Mouse (Mus musculus): ENCODE measurements around the gene Akain1. TPM values are rescaled to one million over a fixed set of nuclear protein-coding genes. Genes with fewer than 3 reads are reported as not detected.

Gene Akain1
- total RNA-seq, 2 experiments from 2014 or later: not detected

DNA sequence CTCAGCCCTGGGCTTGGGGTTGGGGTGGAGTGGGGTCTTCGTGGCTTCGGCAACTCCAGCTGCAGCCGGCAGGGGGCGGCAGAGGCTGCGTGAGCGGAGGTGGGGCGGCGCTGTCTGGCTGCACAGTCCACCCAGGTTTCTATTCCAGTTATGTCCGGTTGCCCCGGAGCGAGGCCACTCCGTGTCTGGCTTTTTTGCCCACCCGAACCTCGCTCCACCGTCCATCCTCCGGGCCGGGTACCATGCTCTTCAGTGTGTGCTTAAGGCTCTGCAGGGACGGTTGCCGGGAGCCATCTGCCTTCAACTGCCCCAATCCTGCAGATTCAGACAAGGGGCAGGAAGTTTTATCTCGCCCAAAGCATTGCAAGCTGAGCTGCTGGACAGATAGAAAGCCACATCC, 36.3 kb downstream of the Akain1 start:
- 0 out of 2 replicates have a peak, but pooled peaks have one; percentile 30 for ATAC-seq (replicated peaks; ENCODE audit: low FRiP score, poor library complexity, severe bottlenecking)

DNA sequence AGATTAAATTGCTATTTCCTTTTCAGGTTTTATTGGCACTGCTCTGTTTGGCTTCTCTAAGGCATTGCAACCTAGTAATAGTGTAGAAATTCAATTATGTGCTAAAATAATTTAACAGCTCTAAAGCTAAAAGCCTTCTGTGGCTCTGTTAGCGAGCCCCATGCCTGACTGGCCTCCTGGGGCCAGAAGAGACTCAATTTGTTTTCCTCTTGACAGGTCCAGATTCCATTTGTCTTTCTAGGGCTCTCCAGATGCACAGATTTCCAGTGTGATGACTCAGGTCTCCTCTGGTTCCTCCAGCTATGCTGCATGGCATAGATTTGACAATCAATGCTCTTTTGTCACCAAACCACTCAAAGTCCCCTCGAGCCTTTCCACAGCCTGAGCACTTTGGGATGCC, 38.4 kb downstream of the Akain1 start:
- no peak for ATAC-seq (replicated peaks; ENCODE audit: low FRiP score, poor library complexity, severe bottlenecking)

DNA sequence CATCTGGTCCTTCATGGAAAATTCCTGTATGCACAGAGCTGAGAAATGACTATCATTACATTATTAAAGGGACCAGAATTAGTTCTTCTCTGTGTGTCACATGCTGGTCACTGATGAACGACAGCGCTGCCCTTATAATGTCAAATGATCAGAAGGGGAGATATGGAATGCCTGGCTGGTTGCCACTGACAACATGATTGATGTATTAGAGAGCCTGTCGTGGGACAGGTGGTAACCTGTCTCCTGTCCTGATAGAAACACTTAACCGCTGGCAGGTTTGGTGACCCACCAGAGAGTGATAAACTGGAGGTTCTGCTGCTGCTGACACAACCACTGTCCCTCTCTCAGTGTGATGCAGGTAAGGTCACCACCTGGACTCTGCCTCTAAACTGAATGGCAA, 40.1 kb downstream of the Akain1 start:
- no peak for ATAC-seq (replicated peaks; ENCODE audit: low FRiP score, poor library complexity, severe bottlenecking)

DNA sequence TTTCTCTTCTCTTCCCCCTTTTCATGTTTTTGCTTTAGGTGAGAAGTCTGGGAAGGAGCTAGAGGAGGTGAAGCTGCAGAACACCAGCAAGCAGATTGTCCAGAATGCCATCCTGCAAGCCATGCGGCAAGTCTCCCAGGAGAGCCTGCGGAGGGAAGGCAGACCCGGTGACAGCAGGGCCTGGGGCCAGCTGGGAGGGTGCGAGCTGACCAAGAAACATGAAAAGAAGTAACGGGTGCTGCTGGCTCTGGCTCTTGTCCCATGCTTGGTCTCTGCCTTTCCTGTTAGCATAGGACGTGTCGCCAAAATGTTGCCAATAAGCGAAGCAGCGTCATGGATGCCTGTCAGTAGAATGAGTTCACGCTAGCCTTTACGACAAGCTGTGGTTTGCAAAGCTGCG, 48.0 kb downstream of the Akain1 start:
- no peak for ATAC-seq (replicated peaks; ENCODE audit: low FRiP score, poor library complexity, severe bottlenecking)

DNA sequence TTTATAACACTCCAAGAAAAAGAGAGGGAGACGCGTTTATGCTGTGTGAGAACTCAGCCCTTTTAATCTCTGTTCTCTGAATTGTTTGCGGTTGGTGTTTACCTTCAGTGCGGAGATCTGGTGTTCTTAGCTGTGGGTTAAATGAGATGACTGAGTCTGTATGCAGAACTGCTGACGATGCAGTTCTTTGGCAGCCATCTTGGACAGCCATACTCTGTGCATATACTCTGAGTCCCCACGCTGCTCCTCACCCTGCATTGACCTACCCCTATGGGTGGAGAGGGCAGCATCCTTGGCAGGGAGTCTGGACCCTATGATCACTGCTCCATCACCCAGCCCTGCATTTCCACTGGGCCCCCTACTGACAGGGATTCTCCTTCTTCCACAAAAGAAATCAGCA, 48.8 kb downstream of the Akain1 start:
- no peak for ATAC-seq (replicated peaks; ENCODE audit: low FRiP score, poor library complexity, severe bottlenecking)

DNA sequence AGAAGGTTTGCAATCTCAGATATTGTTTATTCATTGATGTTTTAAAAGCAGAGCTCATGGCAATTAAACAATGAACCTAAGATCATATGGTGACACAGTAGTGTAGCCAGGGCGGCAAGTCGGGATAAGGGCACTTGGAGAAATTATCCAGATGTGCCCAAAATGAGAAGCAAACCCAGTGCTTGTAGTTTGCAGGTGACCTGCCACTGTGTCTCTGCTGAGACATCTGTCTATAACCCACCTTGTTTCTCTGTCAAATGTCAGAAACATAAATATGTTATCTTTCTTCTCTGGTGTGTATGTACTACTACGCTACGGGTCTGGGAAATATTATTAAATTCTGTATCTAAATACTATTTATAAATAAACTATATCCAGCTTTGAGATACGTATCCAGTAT, 49.7 kb downstream of the Akain1 start:
- ATAC-seq (replicated peaks; ENCODE audit: low FRiP score, poor library complexity, severe bottlenecking): no peak

DNA sequence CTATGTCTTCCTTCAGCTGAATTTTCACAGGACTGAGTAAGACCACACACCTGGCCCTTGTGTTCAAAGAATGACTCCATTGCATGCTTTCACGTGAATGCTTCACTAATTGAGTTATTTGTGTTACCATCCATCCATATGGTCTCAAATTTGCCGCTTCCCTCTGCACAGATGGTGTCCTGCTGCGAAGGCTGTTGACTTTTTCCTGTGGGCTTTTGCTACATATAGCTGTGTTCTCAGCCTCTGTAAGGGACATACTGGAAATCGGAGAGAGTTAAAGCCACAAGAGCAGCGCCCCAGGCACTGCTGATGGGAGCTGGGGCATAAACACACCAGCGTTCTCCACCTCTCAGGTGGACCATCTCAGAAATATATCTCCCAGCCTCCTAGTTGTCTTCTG, 53.2 kb downstream of the Akain1 start:
- no peak for ATAC-seq (replicated peaks; ENCODE audit: low FRiP score, poor library complexity, severe bottlenecking)

DNA sequence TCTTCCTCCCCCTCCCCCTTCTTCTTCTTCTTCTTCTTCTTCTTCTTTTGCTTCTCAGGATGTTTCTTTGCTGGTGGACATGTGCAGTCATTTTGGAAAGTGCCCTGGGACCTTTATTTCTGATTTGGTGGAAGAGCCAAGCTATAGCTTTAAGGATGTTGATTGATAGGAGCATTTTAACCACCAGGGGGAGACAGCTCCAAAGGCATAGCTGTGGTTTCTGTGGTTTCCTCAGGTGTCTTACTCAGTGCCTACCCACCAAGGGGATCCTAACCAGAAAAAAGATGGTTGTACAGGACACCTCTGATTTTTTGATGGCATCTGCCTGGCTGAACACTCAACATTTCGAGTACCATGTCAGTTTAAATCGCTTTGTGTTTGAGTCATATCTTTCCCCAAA, 56.4 kb downstream of the Akain1 start:
- ATAC-seq (replicated peaks; ENCODE audit: low FRiP score, poor library complexity, severe bottlenecking): no peak

DNA sequence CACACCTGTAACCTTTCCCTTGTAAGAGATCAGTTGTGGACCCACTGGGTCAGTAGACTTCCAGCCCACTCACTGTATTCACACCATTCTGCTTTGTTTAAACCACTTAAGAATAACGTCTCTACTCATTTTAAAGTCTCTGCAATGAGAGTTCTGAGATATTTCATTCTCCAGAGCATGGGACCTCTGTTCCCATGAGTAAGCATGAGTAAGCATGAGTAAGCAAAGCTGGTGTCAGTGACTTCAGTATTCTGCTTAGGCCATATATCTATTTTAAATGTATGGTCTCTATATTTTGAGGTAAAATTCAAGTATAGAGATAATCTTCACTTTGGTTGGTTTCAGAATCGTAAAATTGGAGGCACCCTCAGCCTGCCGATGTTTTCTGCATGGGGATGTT, 57.0 kb downstream of the Akain1 start:
- no peak for ATAC-seq (replicated peaks; ENCODE audit: low FRiP score, poor library complexity, severe bottlenecking)

DNA sequence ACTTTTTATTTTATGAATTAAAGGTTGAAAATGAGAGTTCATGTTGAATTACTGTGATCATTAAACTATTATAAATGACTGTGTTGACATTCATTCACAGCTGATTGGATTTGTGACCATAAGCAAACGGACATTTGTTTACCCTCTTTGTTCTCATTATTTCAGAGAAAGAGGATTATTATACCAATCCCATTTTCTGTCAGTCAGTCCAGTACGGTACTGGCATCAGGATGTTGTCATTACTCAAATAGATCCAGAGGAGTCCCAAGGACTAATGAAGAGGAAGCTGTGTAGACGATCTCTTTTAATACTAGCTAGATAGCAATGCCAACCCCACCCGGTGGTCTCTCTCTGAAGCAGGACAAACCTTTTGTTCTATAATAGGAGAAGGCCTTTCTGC, 58.2 kb downstream of the Akain1 start:
- no peak for ATAC-seq (replicated peaks; ENCODE audit: low FRiP score, poor library complexity, severe bottlenecking)

DNA sequence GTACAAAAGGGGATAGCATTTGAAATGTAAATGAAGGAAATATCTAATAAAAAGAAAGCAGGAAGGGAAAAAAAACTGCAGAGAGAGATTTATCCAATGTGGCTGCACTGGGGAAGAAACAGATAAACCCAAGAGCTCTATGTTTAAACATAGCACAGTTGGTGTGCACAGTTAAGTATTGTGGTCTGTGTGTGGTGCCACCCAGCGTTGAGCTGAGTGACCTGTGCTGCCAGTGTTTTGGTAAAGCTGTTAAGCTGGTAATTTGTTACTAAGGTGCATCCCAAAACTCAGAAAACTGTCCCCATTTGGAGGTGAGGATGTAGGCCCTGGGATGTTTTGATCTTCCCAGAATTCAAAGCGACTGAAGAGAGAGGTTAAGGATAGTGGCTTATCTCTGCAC, 59.8 kb downstream of the Akain1 start:
- no peak for ATAC-seq (replicated peaks; ENCODE audit: low FRiP score, poor library complexity, severe bottlenecking)

DNA sequence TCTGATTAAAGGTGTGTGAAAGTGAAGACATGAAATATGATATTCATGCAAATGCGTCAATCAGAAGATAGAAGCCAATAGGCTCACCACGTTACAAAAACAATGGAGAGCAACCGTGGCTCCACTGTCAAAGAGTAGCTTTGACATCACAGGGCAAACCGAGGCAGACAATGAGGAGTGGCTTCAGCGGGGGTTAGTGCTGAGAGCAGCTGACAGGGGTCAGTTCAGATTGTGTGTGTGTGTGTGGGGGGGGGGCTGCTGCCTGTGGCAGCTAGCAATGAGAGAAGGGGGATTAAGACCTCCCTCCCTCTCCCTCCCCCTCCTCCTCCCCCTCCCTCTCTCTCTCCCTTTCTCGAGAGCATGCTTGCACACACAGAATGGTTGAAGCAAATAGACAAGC, 60.3 kb downstream of the Akain1 start:
- no peak for ATAC-seq (replicated peaks; ENCODE audit: low FRiP score, poor library complexity, severe bottlenecking)

DNA sequence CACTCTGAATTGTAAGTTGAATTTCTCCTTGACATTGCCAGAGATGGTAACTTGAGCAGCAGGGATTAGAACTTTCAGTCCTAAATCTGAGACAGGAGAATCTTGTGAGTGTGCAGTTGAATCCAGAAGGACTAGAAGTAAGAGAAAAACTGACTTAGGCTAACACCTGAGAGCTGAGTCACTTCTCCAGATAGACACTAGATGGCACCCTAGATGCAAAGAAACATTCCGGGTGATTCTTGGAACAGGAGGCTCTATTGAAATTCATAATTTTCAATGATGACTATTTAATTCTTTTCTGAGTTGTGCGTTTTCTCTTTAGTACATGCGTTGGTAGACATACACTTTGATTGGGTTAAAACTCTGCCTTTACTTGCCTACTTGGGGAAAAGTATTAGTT, 66.9 kb downstream of the Akain1 start:
- ATAC-seq (replicated peaks; ENCODE audit: low FRiP score, poor library complexity, severe bottlenecking): no peak

DNA sequence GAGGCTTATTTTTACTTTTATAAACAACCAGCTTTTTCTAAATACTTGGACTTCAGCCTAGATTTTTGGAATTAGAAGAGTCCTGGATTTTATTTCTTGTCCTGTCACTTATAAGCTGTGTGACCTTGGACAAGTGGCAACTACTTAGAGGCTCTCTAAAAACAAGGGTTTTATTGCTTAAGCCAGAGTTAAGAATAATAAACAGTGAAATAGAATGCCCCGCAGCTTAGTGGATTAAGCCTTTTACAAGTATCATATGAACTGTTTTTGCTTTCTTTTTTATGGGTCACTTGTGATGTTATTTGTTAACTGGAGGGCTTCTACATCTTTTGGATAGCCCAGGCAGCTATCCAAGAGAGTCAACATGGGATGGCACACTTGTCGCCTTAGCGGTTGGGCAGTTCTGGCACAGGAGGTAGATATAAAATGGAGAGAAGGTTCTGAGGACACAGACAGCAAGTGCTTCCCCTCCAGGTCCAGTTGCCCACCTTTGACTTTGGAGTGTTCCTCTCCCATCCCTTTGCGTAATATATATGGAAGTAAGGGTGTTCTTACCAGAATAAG, 77.3 kb downstream of the Akain1 start:
- ATAC-seq (replicated peaks; ENCODE audit: low FRiP score, poor library complexity, severe bottlenecking): no peak

DNA sequence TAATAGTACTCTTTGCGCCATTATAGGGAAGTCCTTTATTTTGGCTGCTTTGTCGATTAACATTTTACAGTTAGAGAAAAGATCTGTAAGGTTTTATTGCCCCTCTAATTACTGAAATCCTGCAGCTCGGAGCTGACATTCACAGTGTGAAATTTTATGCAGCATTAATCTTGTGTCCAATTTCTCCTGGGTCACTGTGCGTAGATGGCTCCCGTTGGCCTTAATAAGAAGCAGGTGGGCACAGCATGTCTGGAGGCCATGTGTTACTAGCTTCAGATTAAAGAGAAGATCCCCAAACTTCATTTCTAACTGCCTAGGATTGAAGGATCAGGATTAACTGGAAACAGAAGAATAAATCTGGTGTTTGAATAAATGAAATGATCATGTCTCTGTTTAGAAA, 92.3 kb downstream of the Akain1 start:
- no peak for ATAC-seq (replicated peaks; ENCODE audit: low FRiP score, poor library complexity, severe bottlenecking)

Other genes with a start within 250 kb of the Akain1 start
- gene Zbtb14, start 56.3 kb upstream of the Akain1 start, total RNA-seq (2015; ENCODE audit: low replicate concordance): 6.3 and 6.5 TPM in 2 replicates
- gene Zbtb14, start 56.3 kb upstream of the Akain1 start, total RNA-seq (2017; ENCODE audit: low replicate concordance): 8.5 and 9.5 TPM in 2 replicates